Mouse (Mus musculus) lung, postnatal 14 days (tissue): ENCODE results near the gene Igdcc4.

Source experiments
- DNase-seq: peaks from one replicate; pipeline ENCODE4 v3.0.0; 2021

The Igdcc4 gene

DNA sequence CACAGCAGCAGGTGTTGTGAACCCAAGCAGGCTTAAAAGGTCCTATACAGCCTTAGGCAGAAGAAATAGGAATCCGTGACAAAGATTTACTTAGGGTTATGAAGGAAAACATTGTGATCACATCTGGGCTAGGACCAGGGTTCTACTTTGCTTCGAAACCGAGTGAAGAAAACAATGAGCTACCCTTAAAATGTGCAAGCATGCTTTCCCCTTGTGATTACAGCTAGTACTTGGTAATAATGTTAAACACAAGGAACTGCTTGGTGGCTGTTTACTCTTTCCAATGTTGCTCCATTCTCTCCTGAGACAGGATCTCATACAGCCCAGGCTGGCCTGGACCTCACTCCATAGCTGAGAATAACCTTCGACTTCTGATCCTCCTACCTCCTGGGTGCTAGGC lies 59.9 kb downstream of the Igdcc4 start:
- DNase-seq, result no peak

DNA sequence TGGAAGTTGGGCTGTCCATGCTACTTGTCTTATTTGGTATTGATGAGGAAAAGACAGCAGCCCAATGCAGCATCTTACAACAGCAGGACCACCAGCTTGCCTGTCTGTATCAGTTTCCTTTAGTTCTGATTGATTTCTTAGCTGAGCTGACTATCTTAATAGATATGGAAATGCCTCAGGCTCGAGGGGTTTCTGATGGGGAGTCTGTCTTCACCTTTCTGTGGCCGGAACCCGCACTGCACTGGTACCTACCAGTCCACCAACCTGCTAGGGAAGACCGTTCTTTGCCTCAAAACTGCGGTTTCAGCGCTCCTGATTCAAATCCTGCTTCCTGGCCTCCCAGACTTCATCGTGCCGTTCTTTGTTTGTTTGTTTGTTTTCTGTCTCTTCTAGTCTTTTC lies 60.6 kb downstream of the Igdcc4 start:
- no peak for DNase-seq

DNA sequence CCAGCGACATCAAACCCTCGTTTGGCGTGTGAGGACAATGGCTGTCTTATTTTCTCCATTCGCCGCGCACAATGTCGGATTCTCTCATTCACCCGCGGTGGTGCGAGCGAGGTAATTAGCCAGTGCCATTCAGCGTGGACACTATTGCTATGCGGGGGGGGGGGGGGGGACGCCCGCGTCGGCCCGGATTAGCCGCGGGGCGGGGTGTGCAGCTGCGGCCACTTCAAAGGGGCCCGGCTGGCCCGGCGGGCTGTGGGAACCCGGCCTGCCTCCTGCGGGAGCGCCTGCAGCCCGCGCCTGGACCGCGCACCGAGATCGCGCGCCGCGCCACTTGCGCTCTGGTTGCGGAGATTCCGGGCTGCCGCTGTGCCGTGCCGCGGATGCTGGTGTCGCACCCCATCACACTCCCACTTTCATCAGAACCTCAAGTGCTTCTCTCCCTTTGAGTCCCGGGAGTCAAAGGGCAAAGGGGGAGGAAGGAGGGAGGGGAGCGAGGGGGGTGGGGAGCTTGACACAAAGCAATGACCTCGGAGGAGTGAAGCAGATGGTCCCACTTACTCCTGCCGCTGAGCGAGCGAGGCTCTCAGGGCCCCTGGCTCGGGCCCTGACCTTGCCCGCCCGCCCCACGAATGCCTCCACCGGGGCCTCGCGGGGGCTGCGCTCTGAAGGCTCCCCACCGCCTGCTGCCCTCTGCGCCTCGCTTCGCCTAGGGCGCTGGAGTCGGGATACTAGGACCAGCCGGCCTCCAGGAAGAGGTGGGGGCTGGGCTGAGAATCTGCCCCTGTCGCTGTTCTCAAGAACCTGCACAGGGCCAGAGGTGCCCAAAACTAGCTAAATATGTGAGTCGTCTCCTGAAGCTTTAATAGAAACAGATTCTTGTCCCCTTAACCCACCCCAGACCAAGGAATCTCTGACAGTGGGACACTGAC lies 61.7 kb downstream of the Igdcc4 start:
- no peak for DNase-seq

DNA sequence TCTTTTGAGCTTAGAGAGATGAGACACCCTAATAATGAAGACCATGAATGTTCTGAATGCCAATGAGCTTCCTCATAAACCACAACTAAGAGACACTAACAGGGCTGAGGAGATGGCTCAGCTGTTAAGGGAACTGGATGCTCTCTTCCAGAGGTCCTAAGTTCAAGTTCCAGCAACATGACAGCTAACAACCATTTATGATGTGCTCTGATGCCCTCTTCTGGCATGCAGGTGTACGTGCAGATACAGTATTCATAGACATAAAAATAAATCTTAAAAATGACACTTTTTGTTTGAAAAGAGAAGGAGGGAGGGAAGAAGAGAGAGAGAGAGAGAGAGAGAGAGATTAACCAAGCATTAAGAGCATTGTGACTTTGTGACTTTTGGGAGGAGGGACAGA lies 63.6 kb downstream of the Igdcc4 start:
- DNase-seq, result no peak

DNA sequence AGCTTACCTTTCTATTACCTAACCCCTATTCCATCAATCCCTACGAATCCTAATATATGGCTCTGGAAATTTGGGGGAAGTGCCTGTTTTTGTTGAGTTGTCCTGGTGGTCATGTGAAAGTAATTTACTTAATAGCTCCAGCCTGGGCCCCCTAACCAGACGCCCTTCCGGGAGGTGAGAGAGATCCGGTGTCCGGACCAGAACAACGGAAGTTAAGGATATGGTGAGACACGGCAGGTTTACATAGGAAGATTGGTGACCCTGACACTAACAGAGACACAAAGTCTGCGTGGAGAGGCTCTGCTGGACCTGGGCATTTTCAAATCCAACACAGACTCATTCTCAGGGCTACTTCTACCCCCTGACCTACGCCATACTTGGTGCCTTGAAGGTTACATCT lies 65.1 kb downstream of the Igdcc4 start:
- no peak for DNase-seq

DNA sequence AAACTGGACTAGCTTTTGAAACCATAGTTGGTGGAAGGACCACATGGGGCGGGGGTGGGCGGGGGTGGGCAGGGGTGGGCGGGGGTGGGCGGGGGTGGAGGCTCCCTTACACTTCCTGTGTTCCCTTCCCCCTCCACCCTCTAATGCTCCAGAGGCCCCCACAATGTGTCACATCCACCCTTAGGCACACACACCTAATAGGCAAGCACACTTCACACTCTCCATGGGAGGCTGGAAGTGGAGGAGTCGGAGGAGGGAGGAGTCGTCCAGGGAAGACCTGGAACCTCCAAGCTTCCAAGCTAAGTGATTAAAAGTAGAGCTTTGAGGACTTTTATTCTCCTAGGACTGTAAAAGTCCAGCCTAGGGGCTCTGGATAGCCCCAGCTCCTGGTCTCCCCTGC lies 67.2 kb downstream of the Igdcc4 start:
- no peak for DNase-seq

DNA sequence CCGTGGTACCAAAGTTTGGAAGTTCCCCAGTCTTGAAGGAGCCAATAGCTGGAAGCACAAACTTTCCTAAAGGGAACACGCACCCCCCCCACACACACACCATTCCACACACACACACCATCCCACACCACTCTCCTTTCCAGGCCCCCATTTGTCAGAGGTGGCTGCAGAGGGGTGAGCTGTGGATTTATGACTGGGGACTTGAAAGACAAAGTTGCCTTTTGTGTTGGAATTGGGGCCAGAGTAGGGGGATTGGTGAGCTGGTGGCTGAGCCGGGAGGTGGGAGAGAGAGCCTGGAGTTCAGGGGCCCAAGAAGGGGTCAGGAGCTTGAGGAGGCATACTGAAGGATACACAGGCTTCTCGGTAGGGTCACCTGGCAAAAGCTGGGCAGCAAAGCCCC lies 67.7 kb downstream of the Igdcc4 start:
- no peak for DNase-seq

DNA sequence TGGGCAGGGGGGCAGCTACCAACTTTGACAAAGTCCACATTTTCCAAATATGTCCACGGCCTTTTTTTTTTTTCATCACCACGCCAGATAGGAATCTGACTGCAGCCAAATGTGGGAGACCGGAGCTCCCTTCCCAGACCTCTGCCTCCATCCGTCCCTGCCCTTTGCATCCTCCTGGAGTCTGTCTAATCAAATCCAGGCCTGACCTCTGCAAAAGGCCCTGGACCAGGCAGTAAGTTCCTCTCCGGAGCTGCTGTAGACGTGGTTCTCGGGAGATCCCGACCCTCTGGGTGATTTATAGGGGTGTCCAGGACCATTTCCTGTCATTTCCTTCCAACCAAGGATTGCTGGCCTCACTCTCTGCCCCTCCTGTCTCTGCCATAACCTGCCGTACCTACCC lies 71.4 kb downstream of the Igdcc4 start:
- DNase-seq, result no peak

DNA sequence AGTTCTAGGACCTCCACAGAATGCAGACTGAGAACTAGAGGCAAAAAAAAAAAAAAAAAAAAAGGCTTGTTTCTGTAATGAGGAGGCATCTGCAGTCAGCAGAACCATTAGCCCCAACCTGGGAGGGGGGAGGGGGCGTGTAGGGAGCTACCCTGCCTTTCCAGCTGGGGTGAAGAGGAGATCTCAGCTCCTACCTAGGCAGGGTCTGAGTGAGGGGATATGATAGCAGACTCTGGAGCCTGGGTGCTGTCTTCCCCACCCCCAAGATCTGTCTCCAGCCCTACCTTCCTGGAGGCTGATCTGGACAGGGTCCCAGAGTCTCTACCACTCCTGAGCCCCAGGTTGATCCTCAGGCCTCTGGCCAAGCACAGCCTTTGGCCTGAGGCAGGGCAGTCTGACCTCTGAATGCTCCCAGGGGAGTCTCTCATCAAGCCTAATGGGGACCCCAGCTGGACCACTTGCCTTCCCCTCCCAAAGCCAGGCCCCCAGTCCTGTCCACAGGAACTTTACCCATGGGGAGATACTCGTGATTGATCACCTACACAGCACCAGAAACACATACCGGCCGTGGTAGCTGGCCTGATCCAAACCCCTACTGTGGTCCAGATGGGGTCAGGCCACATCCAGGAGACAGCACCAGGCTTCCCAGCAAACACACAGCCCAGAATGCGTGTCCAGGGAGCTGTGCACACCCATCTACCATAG lies 74.1 kb downstream of the Igdcc4 start:
- no peak for DNase-seq

DNA sequence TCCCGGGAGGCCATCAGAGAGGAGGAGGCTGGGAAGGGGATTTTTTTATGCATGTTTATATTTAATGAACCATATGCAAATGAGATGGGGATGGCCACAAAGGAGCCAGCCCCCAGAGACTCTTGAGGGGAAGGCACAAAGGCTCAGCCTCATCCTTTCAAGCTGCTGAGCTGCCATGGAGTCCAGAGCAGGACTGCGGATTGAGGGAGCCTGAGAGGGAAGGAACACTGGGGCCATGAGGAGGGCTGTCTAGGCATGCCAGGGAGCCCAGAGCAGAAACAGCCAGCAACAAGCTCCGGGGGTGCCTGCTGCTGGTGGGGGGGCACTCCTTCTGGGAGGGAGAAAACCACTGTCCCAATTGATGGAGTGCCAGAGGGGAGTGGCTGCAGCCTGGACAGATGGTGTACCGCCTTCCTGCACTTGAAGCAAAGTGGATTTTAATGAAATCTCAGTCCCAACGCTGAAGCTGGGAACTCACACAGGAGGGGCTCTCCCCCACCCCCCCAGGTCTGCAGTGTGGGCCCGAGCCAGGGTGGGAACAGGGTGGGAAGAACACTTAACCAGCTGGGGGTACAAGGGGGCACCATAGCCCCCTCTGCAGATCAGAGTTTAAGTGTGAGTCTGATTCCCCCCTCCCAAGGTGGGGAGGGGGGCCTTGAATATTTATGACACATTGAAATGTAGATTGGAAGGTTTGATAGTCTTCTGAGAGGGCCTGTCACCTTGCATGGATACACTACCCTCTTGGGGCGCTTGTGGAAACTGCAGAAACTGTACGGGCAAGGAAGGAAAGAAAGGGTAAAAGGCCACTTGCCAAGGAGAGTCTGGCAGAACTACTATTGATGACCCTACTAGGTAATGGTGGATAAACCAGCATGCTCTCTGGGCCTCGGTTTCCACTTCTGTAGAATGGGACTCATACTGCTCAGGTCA lies 74.9 kb downstream of the Igdcc4 start:
- DNase-seq, result no peak

DNA sequence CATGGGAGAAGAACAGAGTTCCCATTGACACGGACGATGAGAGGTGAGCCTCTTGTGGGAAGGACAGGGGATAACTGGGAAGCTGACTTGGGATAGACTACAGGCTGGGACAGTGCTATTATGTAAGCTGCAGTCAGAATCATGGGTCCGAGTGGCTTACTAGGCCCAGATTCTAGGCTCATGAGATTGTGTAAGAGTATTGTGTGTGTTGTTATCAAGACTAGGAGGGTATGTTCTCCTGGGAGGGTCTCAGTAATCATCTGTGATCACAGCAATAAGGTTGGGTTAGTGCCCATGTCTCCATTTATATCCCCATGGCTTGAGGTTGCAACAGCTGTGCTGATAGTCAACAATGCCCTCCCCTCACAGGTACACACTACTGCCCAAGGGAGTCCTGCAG lies 76.2 kb downstream of the Igdcc4 start:
- DNase-seq, result no peak

DNA sequence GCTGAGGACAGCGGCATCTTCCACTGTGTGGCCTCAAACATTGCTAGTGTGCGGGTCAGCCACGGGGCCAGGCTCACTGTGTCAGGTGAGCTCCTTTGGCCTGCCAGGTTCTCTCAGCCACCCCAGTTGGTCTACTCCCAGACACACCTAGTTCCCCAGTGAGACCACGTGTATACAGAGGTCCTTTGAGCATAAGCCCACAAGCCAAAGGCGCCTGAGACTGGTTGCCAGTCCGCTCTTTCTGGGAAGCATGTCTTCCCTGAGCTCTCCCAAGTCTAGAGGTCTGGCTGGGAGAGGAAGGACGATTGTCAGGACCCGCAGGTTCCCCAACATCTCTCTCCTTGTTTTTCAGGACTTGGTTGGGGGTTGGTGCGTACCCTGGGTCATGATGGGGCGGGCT lies 76.6 kb downstream of the Igdcc4 start:
- no peak for DNase-seq

DNA sequence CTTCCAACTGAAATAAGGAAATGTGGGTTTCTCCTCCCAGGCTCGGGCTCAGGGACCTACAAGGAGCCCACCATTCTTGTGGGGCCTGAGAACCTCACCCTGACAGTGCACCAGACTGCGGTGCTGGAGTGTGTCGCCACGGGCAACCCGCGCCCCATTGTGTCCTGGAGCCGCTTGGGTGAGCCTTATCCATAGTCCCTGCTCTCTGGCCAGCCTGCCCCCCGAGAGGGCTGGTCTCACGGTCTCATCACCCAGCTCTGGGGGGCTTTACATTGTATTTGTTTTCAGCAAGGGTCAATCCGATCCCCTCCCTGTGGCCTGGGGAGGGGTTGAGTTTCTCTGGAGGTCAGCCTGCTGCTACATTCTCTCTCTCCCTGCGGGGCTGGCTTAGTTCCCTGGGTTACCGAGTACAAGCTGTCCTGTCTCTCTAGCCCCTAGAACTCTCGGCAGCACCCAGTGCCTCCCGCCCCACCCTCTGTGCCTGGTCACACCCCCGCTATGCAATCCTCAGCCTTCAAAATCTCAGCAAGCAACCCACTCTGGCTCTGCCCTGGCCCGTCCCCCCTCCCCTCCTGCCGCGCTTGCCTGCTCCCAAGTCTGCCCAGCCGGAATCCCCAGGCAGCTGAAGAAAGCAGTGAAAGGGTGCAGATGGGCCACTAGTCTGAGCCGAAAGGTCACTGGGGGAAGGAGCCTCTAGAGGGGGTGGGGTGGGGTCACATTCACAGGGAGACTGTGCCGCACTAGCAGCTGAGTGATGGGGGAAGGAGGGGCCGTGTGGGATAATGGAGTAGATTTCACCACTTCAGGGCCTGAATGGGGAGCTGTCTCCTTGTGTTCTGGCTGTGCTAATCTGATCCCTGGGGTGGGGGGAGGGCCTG lies 77.3 kb downstream of the Igdcc4 start:
- DNase-seq, result peak; percentile 47

DNA sequence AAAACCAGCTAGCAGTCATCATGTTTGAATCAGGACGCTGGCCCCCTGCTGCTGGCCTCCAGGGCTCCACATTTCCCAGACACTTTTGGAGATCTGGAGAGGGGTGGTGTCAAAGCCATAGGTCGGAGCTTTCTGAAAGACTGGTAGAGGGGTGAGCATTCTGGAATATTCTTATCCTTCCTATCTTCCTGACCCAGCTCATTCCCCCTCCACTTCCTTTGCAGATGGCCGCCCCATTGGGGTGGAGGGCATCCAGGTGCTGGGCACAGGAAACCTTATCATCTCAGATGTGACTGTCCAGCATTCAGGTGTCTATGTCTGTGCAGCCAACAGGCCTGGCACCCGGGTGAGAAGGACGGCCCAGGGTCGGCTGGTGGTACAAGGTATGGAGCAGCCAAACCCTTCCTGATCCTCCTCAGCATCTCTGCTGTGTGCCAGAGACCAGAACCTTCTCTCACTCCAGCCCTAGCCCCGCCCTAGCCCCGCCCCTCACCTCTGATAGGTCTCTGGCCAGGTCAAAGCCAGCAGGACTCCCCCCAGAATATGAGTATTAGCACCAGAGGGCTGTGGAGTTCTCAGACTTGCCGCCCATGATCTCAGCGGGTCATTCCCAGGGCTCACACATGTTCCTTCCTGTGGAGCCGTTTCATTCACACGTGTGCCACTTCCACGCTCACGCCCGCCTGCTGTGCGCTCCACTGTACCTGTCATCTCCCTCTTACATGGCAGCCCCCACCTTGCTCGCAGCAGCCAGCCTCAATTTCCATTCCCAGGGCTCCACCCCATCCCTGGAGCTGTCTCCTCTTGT lies 78.7 kb downstream of the Igdcc4 start:
- no peak for DNase-seq
